14 mouse cellular contexts compared by ENCODE assay signal in genomic region chr8:120356067-120356466, GRCm38 (mm10).
A peak's percentile ranks its signal among the peaks of the same experiment; 100 is the strongest.
DNase-seq lines count a peak whose midpoint lies in the region; ATAC-seq and TF ChIP-seq lines count a peak whose summit lies in the region.
"Had no signal": no experiment of that assay in that cellular context is flagged by ENCODE, and none has a peak within 500 bp of the region (broad histone marks: within the 10 kb centered on the region; RNA-seq: fewer than 3 reads in every experiment).

No protein-coding gene starts in this region.

- peak overlapping the region; percentile 4; the same call in 1 of the 2 replicates for H3K27ac ChIP-seq in liver, embryonic 12.5 days
- peak overlapping the region; percentile 63; the same call in 1 of the 2 replicates for H3K27ac ChIP-seq in embryonic facial prominence, embryonic 10.5 days (replicated peaks)
- H3K27ac ChIP-seq in intestine, postnatal 0 days (ENCODE audit: low read depth, low read length): no peak overlapping the region
- H3K27ac ChIP-seq: left cerebral cortex, adult 2 months; liver, embryonic 13.5 days; macrophage had no signal

- no peak for DNase-seq in liver
- DNase-seq in embryonic facial prominence, embryonic 10.5 days (ENCODE audit: low spot score): no peak
- DNase-seq in gastrocnemius, postnatal 10 days: no peak
- no peak for DNase-seq in thymus, postnatal 36 days
- no peak for DNase-seq in left cerebral cortex, adult 8-10 months (ENCODE audit: low spot score in 2 of 2)
- DNase-seq: gastrocnemius, postnatal 36 days; liver, embryonic 13.5 days; thymus, postnatal 4 days had no signal

- no peak for ATAC-seq in liver, embryonic 12.5 days
- ATAC-seq in intestine, postnatal 0 days: peak; percentile 26; the same call in 1 of the 2 replicates
- ATAC-seq: inflammation-experienced regulatory T-cells, adult 6 months had no signal

- H3K9ac ChIP-seq in liver, embryonic 12.5 days: no peak overlapping the region
- no peak overlapping the region for H3K9ac ChIP-seq in intestine, postnatal 0 days (ENCODE audit: low read depth, low read length)
- H3K9ac ChIP-seq: liver, embryonic 13.5 days had no signal

- no peak overlapping the region for H3K4me2 ChIP-seq in liver, embryonic 12.5 days
- H3K4me2 ChIP-seq in intestine, postnatal 0 days (replicated peaks; ENCODE audit: low read depth): no peak overlapping the region
- H3K4me2 ChIP-seq: liver, embryonic 13.5 days had no signal

- no peak overlapping the region for H3K4me3 ChIP-seq in liver, embryonic 12.5 days
- H3K4me3 ChIP-seq in C2C12 (ENCODE audit: insufficient read depth, poor library complexity, severe bottlenecking): no peak overlapping the region
- no peak overlapping the region for H3K4me3 ChIP-seq in embryonic facial prominence, embryonic 10.5 days
- no peak overlapping the region for H3K4me3 ChIP-seq in intestine, postnatal 0 days (ENCODE audit: low read depth, low read length)
- H3K4me3 ChIP-seq: left cerebral cortex, adult 2 months; liver, embryonic 13.5 days had no signal

- no peaks in the 10 kb centered on the region for H3K36me3 ChIP-seq in liver, embryonic 12.5 days
- H3K36me3 ChIP-seq in C2C12 (ENCODE audit: control insufficient read depth, insufficient read depth): no peaks in the 10 kb centered on the region
- H3K36me3 ChIP-seq in embryonic facial prominence, embryonic 10.5 days (replicated peaks): no peaks in the 10 kb centered on the region
- H3K36me3 ChIP-seq in intestine, postnatal 0 days (ENCODE audit: control insufficient read depth, insufficient read depth): no peaks in the 10 kb centered on the region
- H3K36me3 ChIP-seq: liver, embryonic 13.5 days had no signal

- peaks cover 41% of the 10 kb centered on the region for H3K4me1 ChIP-seq in liver, embryonic 12.5 days
- H3K4me1 ChIP-seq in embryonic facial prominence, embryonic 10.5 days: peaks cover 89% of the 10 kb centered on the region
- no peaks in the 10 kb centered on the region for H3K4me1 ChIP-seq in intestine, postnatal 0 days (replicated peaks; ENCODE audit: control insufficient read depth, insufficient read depth, low read length)

- no peaks in the 10 kb centered on the region for H3K9me3 ChIP-seq in liver, embryonic 12.5 days (replicated peaks)
- no peaks in the 10 kb centered on the region for H3K9me3 ChIP-seq in embryonic facial prominence, embryonic 10.5 days
- H3K9me3 ChIP-seq in intestine, postnatal 0 days (ENCODE audit: control insufficient read depth): no peaks in the 10 kb centered on the region
- H3K9me3 ChIP-seq: liver, embryonic 13.5 days had no signal

- peaks cover 45% of the 10 kb centered on the region for H3K27me3 ChIP-seq in liver, embryonic 12.5 days (replicated peaks)
- no peaks in the 10 kb centered on the region for H3K27me3 ChIP-seq in C2C12 (ENCODE audit: control insufficient read depth, insufficient read depth, insufficient read length)
- peaks cover 14% of the 10 kb centered on the region; the same call in 1 of the 2 replicates for H3K27me3 ChIP-seq in embryonic facial prominence, embryonic 10.5 days (replicated peaks; ENCODE audit: low read depth, poor library complexity, severe bottlenecking)
- H3K27me3 ChIP-seq in intestine, postnatal 0 days (replicated peaks; ENCODE audit: control insufficient read depth, insufficient read depth, low read length): no peaks in the 10 kb centered on the region

- TF ChIP-seq CTCF in C2C12 (IDR thresholded peaks at IDR 0.05; ENCODE audit: control insufficient read depth, insufficient read depth, insufficient read length): no peak
- TF ChIP-seq CTCF in intestine, postnatal 0 days (IDR thresholded peaks at IDR 0.05; ENCODE audit: low read depth): peak; percentile 46

- H3K79me2 ChIP-seq in C2C12 (ENCODE audit: control insufficient read depth, insufficient read depth): no peaks in the 10 kb centered on the region

- no peaks in the 10 kb centered on the region for H3K79me3 ChIP-seq in C2C12 (ENCODE audit: low read depth)

- WGBS in liver, embryonic 12.5 days (ENCODE audit: insufficient replicate concordance): 67% methylated on average over 9 of the region's 9 CpGs
- 66% methylated on average over 9 of the region's 9 CpGs for WGBS in embryonic facial prominence, embryonic 10.5 days
- 50% methylated on average over 7 of the region's 9 CpGs for WGBS in intestine, postnatal 0 days

- H3ac ChIP-seq in C2C12 (ENCODE audit: control insufficient read depth, insufficient read length, low read depth): no peak overlapping the region

TF ChIP-seq in C2C12, 6 proteins besides CTCF, POLR2A, EP300 and RAD21:
- TF ChIP-seq MAX (IDR thresholded peaks at IDR 0.05) (no peak), MYOD1 (IDR thresholded peaks at IDR 0.05; ENCODE audit: control insufficient read depth, insufficient read length, low read depth) (peak; percentile 8)
